Mouse (Mus musculus): ENCODE data around the gene Gpr152. TPM values are rescaled to one million over a fixed set of nuclear protein-coding genes. Genes with fewer than 3 reads are reported as not detected.

The Gpr152 gene
- polyA plus RNA-seq, 1 experiment from 2014 or later = not detected

DNA sequence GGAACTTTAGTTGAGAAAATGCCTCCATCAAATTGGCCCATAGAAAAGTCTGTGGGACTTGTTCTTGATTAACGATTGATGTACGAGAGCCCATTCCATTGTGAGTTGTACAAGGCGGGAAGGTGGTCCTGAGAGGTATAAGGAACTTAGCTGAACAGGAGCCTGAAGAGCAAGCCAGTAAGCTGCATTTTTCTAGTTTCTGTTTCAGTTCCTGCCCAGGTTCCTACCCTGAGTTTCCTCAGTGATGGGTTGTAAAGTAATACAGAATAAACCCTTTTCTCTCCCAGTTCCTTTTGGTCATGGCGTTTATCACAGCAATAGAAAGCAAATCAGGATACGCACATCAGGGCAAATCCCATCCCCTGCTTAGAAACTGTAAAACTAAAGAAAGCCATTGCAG is 1.7 kb upstream of the Gpr152 start:
- Histone ChIP-seq H3K36me3 (peaks cover 7% of the 10 kb centered on the region), H3K27me3 (ENCODE audit: low read depth, poor library complexity, severe bottlenecking) (no peaks in the 10 kb centered on the region), H3K4me1 (peaks cover 22% of the 10 kb centered on the region), H3K9me3 (replicated peaks) (no peaks in the 10 kb centered on the region), H3K4me3 (no peak overlapping the region), H3K27ac (replicated peaks) (no peak overlapping the region)
- no peak for DNase-seq (ENCODE audit: low spot score)
- 93% methylated on average over 5 of the region's 5 CpGs for WGBS

DNA sequence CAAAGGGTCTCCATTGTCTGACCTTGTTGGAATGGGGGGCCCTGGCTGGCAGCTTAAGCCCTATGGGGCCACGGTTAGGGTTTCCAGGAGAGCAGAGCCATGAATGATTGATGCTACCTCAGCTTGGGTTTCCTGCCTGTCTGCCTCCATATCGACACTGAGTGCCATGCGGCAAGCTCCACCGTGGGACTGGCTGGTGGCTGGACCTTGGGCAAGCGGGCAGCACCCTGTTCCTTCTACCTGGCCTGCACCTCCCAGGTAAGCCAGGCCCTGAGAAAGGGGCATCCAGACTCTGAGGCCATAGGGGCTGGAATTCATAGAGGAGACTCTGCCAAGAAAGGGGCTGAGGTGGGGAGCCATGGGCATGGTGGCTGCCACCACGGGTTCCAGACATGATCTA is 560 bp downstream of the Gpr152 start:
- DNase-seq (ENCODE audit: low spot score) = no peak
- no peaks in the 10 kb centered on the region for H3K27me3 ChIP-seq (ENCODE audit: low read depth, poor library complexity, severe bottlenecking)
- no peaks in the 10 kb centered on the region for H3K36me3 ChIP-seq
- whole genome bisulfite sequencing = 87% methylated on average over 6 of the region's 6 CpGs
- no peaks in the 10 kb centered on the region for H3K9me3 ChIP-seq (replicated peaks)
- H3K4me3 ChIP-seq = no peak overlapping the region
- H3K4me1 ChIP-seq = peaks cover 23% of the 10 kb centered on the region
- 0 out of 2 replicates have a peak overlapping the region, but pooled peaks have one; percentile 17 for H3K27ac ChIP-seq (replicated peaks)

DNA sequence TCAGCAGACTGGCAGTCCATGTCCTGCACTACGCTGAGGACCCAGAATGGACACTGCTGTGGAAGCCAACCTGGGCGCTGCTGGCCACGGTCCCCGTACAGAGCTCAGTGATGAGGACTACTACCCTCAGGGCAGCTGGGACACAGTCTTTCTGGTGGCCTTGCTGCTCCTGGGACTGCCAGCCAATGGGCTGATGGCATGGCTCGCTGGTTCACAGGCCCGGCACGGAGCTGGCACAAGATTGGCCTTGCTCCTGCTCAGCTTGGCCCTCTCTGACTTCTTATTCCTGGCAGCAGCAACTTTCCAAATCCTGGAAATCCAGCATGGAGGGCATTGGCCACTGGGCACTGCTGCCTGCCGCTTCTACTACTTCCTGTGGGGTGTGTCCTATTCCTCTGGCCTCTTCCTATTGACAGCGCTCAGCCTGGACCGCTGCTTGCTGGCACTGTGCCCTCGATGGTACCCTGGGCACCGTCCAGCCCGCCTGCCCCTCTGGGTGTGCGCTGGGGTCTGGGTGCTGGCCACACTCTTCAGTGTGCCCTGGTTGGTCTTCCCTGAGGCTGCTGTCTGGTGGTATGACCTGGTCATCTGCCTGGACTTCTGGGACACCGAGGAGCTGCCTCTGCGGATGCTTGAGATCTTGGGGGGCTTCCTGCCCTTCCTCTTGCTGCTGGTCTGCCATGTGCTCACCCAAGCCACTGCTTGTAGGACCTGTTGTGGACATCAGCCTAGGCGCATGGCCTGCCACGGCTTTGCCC is 3.0 kb downstream of the Gpr152 start:
- DNase-seq (ENCODE audit: low spot score) = no peak
- no peak overlapping the region; the same call in 1 of the 2 replicates for H3K27ac ChIP-seq (replicated peaks)
- H3K4me3 ChIP-seq = no peak overlapping the region
- H3K4me1 ChIP-seq = peaks cover 28% of the 10 kb centered on the region
- no peaks in the 10 kb centered on the region for H3K36me3 ChIP-seq
- peaks cover 6% of the 10 kb centered on the region; the same call in 1 of the 2 replicates for H3K9me3 ChIP-seq (replicated peaks)
- no peaks in the 10 kb centered on the region for H3K27me3 ChIP-seq (ENCODE audit: low read depth, poor library complexity, severe bottlenecking)
- 93% methylated on average over 18 of the region's 18 CpGs for WGBS

DNA sequence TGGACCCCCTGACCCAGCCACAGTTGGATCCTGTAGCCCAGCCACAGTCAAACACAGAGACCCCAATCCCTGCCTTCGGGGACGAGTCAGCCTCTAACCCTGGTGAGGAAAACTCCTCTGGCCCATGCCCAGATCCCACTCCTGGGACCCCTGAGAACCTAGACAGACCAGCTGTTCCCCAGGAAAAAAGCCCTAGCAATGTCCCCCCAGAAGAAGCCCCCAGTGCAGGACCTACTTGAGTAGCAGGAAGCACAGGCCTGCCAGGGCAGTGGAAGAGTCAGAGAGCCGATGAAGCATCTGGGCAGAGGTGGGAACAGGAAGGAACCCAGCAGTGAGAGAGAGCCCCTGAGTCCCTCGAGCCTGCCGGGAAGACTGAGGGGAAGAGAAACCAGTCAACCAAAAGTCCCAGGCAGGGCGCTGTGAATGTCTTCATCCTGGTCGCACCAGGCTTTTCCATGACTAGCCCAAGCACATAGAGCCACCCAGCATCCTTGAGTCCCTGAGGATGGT is 4.2 kb downstream of the Gpr152 start, which contains the start of gene Cabp4:
Cabp4 (minus strand) TSS at position 275 of the 510 bp plus-strand sequence.
- no peak for DNase-seq (ENCODE audit: low spot score)
- Histone ChIP-seq H3K9me3 (replicated peaks) (peaks cover 6% of the 10 kb centered on the region; the same call in 1 of the 2 replicates), H3K27me3 (ENCODE audit: low read depth, poor library complexity, severe bottlenecking) (no peaks in the 10 kb centered on the region), H3K4me1 (peaks cover 33% of the 10 kb centered on the region), H3K27ac (replicated peaks) (peak within 1 kb of the TSS; percentile 14; the same call in 1 of the 2 replicates), H3K36me3 (no peaks in the 10 kb centered on the region), H3K4me3 (no peak within 1 kb of the TSS)
- WGBS = 83% methylated on average over 7 of the region's 7 CpGs

DNA sequence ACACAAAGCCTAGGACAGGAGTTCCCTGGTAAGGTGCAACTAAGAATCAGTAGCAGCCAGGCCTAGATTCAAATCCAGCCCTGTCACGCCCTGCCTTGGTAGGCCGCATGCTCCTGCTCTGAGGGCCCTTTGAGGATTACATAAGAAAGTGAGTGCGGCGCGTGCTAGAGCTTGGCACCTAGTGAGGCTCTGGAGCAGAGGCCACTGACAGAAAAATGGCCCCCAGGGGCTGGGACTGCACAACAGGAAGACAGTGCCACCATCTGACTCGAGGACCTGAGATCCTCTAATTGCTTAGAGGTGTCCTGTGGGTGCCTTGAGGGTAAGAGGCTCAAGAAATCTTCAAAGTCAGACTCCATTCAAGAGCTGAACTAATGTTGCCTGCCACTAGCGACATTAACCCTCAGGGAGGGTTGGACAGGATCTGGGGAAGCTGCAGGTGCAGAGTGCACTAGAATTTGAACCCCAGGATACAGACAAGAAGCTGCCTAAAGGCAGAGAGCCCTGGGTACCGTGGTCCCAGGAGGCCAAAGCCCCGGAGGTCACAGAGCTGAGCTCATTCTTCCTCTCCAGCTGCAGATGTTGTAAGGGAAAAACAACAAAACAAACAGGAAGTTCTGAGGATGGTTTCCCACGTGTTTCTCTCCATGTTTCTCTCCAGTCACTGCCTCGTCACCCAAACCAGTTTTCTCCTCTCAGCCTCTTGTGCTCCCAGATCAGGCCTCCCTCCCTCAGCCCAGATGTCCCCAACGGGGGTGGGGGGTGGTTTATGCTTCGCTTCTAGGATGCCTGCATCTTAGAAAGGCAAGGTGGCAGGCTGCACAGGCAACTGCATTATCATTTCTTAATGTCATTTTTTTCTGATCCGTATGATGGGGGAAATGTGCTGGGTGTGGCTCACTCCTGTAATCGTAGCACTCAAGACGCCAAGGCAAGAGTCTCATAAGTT is 5.2 kb downstream of the Gpr152 start:
- Histone ChIP-seq H3K27ac (replicated peaks) (0 out of 2 replicates have a peak overlapping the region, but pooled peaks have one; percentile 14), H3K27me3 (ENCODE audit: low read depth, poor library complexity, severe bottlenecking) (no peaks in the 10 kb centered on the region), H3K9me3 (replicated peaks) (peaks cover 6% of the 10 kb centered on the region; the same call in 1 of the 2 replicates), H3K4me3 (no peak overlapping the region), H3K4me1 (peaks cover 33% of the 10 kb centered on the region), H3K36me3 (peaks cover 1% of the 10 kb centered on the region; the same call in 1 of the 2 replicates)
- DNase-seq (ENCODE audit: low spot score) = no peak
- 87% methylated on average over 16 of the region's 16 CpGs for WGBS

DNA sequence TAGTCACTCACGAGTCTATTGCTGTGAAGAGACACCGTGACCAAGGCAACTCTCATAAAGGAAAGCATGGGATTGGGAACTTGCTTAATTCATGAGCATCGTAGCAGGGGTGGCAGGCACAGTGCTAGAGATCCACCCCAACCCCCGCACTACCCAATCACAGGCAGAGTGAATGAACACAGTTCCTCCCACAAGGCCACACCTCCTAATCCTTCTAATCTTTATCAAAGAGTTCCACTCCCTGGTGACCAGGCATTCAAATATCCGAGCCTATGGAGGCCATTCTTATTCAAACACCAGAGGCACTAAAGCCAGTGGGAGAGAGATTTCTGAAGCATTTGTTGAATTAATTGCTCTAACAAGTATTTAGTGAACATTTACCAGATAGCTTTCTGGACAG is 6.3 kb downstream of the Gpr152 start:
- Histone ChIP-seq H3K36me3 (peaks cover 12% of the 10 kb centered on the region), H3K4me3 (no peak overlapping the region), H3K27me3 (ENCODE audit: low read depth, poor library complexity, severe bottlenecking) (no peaks in the 10 kb centered on the region), H3K4me1 (peaks cover 34% of the 10 kb centered on the region), H3K9me3 (replicated peaks) (peaks cover 6% of the 10 kb centered on the region; the same call in 1 of the 2 replicates), H3K27ac (replicated peaks) (no peak overlapping the region)
- DNase-seq (ENCODE audit: low spot score) = no peak
- WGBS = 87% methylated on average over 5 of the region's 5 CpGs

DNA sequence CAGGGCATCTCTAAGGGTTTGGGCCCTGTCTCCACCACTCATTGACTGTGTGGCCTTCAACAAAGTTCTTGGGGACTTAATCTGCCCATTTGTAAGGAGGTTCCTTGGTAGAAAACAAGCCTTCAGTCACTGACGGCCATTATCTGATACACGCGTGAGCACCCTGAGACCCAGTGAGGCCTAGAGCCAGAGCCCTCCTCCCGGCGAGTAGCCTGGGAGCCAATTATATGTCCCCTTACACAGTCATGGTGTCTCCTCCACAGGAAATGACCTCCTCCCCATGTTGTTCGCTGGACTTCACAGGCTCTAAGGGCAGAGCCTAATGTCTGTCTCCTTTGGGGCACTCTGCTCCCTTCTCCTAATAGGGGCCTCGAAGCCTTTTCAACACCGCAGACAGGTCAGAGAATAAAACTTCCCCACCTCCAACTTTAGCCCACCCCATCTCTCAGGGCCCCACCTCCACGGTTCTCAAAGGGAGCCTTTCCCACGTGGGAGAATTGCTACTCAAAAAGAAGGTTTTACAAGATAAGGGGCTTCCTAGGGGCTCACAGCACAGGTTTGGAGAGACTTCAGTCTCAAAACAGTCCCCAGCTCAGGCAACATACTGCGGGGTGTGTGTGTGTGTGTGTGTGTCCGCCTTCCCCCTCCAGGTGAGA is 6.9 kb downstream of the Gpr152 start:
- Histone ChIP-seq H3K36me3 (peaks cover 18% of the 10 kb centered on the region), H3K9me3 (replicated peaks) (peaks cover 6% of the 10 kb centered on the region; the same call in 1 of the 2 replicates), H3K27me3 (ENCODE audit: low read depth, poor library complexity, severe bottlenecking) (no peaks in the 10 kb centered on the region), H3K4me3 (no peak overlapping the region), H3K4me1 (peaks cover 34% of the 10 kb centered on the region), H3K27ac (replicated peaks) (no peak overlapping the region)
- 59% methylated on average over 12 of the region's 12 CpGs for WGBS
- no peak for DNase-seq (ENCODE audit: low spot score)

DNA sequence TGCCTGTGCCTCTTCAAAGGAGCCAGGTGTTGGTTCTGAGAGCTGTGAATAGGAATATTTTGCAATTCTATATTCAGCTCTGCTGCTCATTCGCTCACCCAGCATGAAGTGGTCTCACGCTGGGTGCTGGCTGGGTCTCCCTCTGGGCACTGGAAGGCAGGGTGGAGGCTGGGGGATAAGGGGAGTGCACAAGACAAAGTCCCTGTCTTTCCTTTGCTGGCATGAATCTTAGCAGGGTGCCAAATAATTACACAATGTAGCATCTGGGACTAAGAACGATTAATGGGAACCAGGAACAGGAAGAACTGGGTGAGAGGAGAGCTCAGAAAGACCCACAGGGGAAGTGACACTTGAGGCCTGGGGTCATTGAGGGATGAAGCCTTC is 7.4 kb downstream of the Gpr152 start:
- H3K27me3 ChIP-seq (ENCODE audit: low read depth, poor library complexity, severe bottlenecking) = no peaks in the 10 kb centered on the region
- DNase-seq (ENCODE audit: low spot score) = no peak
- peaks cover 34% of the 10 kb centered on the region for H3K4me1 ChIP-seq
- H3K4me3 ChIP-seq = no peak overlapping the region
- 47% methylated on average over 3 of the region's 3 CpGs for WGBS
- no peak overlapping the region for H3K27ac ChIP-seq (replicated peaks)
- peaks cover 6% of the 10 kb centered on the region; the same call in 1 of the 2 replicates for H3K9me3 ChIP-seq (replicated peaks)
- peaks cover 23% of the 10 kb centered on the region for H3K36me3 ChIP-seq

DNA sequence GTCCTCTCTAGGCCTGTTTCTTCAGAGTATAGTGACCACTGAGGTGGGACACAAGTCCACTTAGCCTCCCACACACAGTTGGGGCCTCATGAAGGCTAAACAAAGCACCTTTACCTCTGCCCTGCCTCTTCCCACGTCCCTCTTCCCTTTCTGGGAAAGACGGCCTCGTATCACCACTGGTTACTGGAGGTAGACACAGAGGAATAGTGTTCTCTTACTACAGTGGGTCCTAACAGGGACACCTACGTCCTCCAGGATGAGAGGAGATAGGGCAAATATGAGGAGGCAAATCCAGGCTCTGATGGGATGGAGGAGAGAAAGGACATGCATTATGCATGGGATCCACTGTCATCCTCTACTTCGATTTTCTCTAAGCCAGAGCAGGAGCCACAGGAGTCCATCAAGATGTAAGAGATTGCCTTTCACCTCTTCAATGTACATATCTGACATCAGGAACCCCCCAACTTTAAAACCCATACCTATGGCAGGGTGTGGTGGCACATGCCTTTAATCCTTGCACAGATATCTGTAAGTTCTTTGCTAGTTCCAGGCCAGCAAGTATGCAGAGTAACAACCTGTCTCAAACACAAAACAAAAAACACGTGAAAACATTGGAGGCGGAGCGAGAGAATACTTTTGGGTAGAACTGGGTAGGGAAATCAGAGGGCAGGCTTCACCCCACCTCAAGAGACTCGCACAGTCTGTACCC is 8.3 kb downstream of the Gpr152 start:
- DNase-seq (ENCODE audit: low spot score) = no peak
- peaks cover 31% of the 10 kb centered on the region for H3K4me1 ChIP-seq
- peak overlapping the region; percentile 84 for H3K4me3 ChIP-seq
- H3K27ac ChIP-seq (replicated peaks) = peak overlapping the region; percentile 87
- WGBS = 34% methylated on average over 9 of the region's 9 CpGs
- no peaks in the 10 kb centered on the region for H3K27me3 ChIP-seq (ENCODE audit: low read depth, poor library complexity, severe bottlenecking)
- H3K9me3 ChIP-seq (replicated peaks) = peaks cover 6% of the 10 kb centered on the region; the same call in 1 of the 2 replicates
- H3K36me3 ChIP-seq = peaks cover 31% of the 10 kb centered on the region

DNA sequence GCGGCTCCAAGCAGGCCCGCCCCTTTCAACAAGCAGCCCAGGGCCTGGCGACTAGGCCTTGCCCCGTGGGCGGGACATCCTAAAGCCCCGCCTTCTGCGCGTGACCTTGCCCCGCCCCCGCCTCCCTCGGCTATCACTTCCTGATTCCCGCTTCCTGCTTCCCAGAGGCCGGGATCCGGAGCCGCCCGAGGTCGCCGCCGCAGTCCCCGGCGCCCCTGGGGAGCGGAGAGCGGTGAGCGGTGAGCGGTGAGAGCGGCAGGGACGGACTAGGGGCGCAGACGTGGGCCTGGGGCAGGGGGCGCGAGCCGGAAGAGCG is 8.9 kb downstream of the Gpr152 start, which contains the start of gene Coro1b:
Coro1b (plus strand) TSS at position 129 of the 316 bp plus-strand sequence.
- no peaks in the 10 kb centered on the region for H3K27me3 ChIP-seq (ENCODE audit: low read depth, poor library complexity, severe bottlenecking)
- H3K36me3 ChIP-seq = peaks cover 37% of the 10 kb centered on the region
- peak within 1 kb of the TSS; percentile 84 for H3K4me3 ChIP-seq
- DNase-seq (ENCODE audit: low spot score) = peak; percentile 95
- H3K9me3 ChIP-seq (replicated peaks) = peaks cover 6% of the 10 kb centered on the region; the same call in 1 of the 2 replicates
- under 1% methylated on average over 33 of the region's 33 CpGs for WGBS
- H3K27ac ChIP-seq (replicated peaks) = peak within 1 kb of the TSS; percentile 87
- peaks cover 31% of the 10 kb centered on the region for H3K4me1 ChIP-seq

DNA sequence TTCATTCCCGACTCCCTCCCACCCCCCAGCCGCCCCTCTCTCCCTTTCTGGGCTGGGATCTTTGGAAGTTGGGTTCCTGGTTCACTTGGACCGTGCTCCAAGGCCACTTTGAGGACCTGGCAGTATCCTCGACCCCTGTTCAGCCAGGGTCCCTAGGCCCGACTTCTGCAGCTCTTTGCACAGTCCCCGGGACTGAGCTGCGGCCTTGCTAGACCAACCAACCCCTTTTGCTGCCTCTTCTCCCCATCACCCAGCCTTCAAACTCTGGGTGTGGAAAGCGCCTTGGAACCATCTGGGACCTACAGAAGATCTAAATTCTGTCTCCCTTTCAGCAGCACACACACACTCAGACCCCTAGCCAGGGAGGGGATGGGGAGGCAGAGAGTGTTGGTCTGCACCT is 9.2 kb downstream of the Gpr152 start:
- H3K4me1 ChIP-seq = peaks cover 31% of the 10 kb centered on the region
- peak overlapping the region; percentile 84 for H3K4me3 ChIP-seq
- H3K27me3 ChIP-seq (ENCODE audit: low read depth, poor library complexity, severe bottlenecking) = no peaks in the 10 kb centered on the region
- H3K9me3 ChIP-seq (replicated peaks) = peaks cover 6% of the 10 kb centered on the region; the same call in 1 of the 2 replicates
- H3K36me3 ChIP-seq = peaks cover 40% of the 10 kb centered on the region
- no peak for DNase-seq (ENCODE audit: low spot score)
- 11% methylated on average over 8 of the region's 8 CpGs for WGBS
- peak overlapping the region; percentile 87 for H3K27ac ChIP-seq (replicated peaks)
